Mouse (Mus musculus) spleen, adult 2 months (tissue): ENCODE measurements around the gene Polr2a.

ENCODE experiments used
- CTCF ChIP-seq: fragments of 200-500 bp; IDR thresholded peaks from 2 replicates; pipeline ENCODE4 v1.5.1; 2011; ENCODE audit warnings: mild to moderate bottlenecking, inconsistent platforms; ENCODE audit not compliant: insufficient read depth, insufficient read length, insufficient replicate concordance; ENCODE audit errors: extremely low read depth
- POLR2A ChIP-seq: fragments of 200-500 bp; IDR thresholded peaks from 2 replicates; pipeline ENCODE4 v1.6.1; 2011; ENCODE audit warnings: low read depth, low read length, inconsistent platforms

- TF ChIP-seq CTCF = no peak
- no peak for TF ChIP-seq POLR2A
Measured at GRCm38 (mm10) chr11:69752686-69753085, 5.8 kb downstream of the Polr2a start.
